Mouse (Mus musculus): Measurements from ENCODE around the gene Cox15. TPM values are rescaled to one million over a fixed set of nuclear protein-coding genes. Genes with fewer than 3 reads are reported as not detected.

Gene Cox15
- polyA plus RNA-seq, 1 experiment from 2014 or later, result 14.3 TPM

DNA sequence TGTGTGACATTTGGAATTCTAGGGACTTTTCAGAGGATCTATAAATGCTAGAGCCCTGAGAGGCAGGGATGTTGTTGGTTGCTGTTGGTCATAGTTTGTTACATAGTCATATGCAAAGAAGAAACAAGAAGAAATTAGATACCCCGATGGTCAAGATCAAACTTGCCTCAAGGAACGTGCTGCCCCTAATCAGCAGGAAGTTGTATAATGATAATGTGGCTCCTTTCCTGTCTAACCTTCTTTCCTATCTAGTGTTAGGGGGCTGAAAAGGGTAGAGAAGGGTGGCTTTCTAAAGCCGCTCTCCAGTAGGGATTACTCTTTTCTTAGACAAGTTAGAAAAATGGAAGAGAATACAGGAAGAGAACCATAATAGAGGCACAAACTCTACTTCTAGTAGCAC is 7.1 kb downstream of the Cox15 start:
- H3K27ac ChIP-seq, result no peak overlapping the region
- H3K4me3 ChIP-seq (ENCODE audit: inconsistent target), result no peak overlapping the region
- peaks cover 6% of the 10 kb centered on the region for H3K79me2 ChIP-seq (ENCODE audit: inconsistent target)
- peaks cover 64% of the 10 kb centered on the region for H3K36me3 ChIP-seq (ENCODE audit: inconsistent target)
- WGBS (ENCODE audit: missing documents), result 91% methylated on average over 3 of the region's 3 CpGs

DNA sequence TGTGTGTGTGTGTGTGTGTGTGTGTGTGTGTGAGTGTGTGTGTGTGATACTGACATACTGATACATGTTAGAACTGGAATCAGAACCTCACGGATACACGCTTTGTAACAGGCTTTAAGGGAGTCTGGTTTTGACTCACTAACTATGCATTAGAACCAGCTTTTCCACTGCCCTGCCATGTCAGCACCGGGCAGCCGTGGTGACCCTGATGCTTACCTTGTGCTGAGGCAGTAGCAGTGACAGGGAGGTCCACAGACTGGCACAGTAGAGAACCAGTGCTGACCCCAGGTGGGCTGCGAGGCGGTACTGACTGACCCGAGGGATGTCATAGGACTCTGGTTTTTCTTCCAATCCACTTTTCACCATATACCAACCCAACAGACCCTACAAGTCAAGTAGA is 9.4 kb downstream of the Cox15 start:
- WGBS (ENCODE audit: missing documents), result 99% methylated on average over 7 of the region's 7 CpGs
- Histone ChIP-seq H3K79me2 (ENCODE audit: inconsistent target) (no peaks in the 10 kb centered on the region), H3K27ac (no peak overlapping the region), H3K36me3 (ENCODE audit: inconsistent target) (peaks cover 78% of the 10 kb centered on the region), H3K4me3 (ENCODE audit: inconsistent target) (no peak overlapping the region)

DNA sequence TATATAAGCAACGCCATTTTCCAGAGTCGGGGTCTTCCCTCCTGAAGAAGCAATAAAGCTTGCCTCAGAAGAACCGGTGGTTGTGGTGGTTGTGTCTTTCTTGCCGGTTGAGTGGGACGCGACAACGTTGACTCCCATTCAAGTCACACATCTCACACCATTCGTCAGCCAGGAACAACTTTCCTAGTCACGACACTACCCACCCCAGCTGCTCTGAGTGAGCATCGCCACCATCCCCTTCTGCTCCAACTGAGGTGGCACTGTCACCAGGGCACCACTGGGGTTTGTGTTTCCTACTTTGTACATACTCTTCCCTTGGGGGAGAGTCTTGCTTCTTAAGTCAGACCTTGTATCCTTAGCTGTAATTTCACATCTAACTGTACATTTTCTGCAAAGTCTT is 14.4 kb downstream of the Cox15 start:
- H3K27ac ChIP-seq, result no peak overlapping the region
- WGBS (ENCODE audit: missing documents), result 97% methylated on average over 10 of the region's 10 CpGs

DNA sequence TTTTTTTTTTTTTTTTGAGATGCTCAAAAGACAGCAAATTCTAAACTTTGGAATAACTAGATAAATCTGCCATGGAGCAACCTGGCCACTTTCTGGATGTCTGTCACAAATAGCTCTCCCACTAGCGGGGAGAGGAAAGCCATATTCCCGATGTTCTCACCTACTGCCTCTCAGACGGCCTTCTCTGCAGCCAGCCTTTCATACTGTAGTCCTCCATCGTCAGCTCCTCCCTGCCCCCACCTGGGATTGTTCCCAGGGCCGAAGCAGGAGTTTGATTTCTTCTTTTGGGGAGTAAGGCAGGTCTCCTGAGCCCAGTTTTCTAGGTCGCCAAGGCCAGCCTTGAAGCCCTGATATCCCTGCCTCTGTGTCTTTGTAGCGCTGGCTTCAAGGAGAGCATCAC is 21.6 kb downstream of the Cox15 start:
- H3K79me2 ChIP-seq (ENCODE audit: inconsistent target), result no peaks in the 10 kb centered on the region
- H3K4me3 ChIP-seq (ENCODE audit: inconsistent target), result no peak overlapping the region
- no peak overlapping the region for H3K27ac ChIP-seq
- 92% methylated on average over 7 of the region's 7 CpGs for WGBS (ENCODE audit: missing documents)
- H3K36me3 ChIP-seq (ENCODE audit: inconsistent target), result peaks cover 54% of the 10 kb centered on the region

More for the DNA sequence above, 14.4 kb downstream of the Cox15 start:
- no peaks in the 10 kb centered on the region for H3K79me2 ChIP-seq (ENCODE audit: inconsistent target)
- H3K4me3 ChIP-seq (ENCODE audit: inconsistent target), result no peak overlapping the region
- H3K36me3 ChIP-seq (ENCODE audit: inconsistent target), result peaks cover 93% of the 10 kb centered on the region

DNA sequence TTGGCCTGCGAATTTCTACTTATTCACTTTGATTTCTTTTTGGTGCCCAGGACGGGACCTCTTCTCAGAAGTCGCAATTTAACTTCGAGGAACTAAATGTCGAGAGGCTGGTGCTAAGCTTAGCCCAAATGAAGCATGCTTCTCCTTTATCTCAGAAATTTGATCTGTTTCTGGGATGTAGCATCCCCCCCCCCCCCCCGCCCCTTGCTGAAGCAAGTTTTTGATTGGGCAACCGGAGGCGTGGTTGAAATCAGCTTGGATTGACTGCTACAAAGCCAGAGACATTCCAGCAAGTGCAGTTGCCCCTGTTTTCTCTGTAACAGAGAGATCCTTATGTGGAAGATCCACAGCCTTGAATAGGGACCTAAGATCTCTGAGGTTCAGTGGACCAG is 22.8 kb downstream of the Cox15 start:
- peaks cover 56% of the 10 kb centered on the region for H3K36me3 ChIP-seq (ENCODE audit: inconsistent target)

DNA sequence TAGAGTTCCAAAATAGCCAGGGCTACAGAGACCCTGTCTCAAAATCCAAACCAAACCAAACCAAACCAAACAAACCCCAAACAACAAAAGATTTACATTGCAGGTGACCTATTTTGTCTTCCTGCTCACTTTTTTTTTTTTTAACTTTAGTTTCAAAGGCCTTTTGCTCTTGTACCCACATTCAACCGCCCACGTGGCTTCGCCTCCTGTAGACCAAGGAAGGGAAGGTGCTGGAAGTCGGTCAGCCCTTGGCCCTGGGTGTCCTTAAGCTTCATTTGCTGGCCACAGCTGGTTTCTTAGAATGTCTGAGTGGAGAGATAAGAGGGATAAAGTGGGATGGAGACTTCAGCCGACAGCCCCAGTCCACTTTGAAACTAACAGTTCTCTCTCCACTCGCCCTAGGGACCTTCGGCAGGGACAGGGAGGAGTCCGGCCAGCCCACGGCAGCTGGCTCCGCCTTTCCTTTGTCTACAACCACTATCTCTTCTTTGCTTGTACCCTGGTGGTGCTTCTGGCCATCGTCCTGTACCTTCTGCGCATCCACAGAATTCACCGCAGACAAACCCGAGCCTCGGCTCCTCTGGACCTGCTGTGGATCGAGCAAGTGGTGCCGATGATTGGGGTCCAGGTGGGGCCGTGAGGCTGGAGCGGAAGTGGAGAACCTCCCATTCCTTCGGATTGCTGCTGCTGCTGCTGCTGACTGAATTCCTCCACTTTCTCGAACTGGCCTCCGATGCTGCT is 23.3 kb downstream of the Cox15 start:
- no peak overlapping the region for H3K4me3 ChIP-seq (ENCODE audit: inconsistent target)
- no peaks in the 10 kb centered on the region for H3K79me2 ChIP-seq (ENCODE audit: inconsistent target)
- WGBS (ENCODE audit: missing documents), result 92% methylated on average over 22 of the region's 22 CpGs
- H3K27ac ChIP-seq, result no peak overlapping the region
- H3K36me3 ChIP-seq (ENCODE audit: inconsistent target), result peaks cover 55% of the 10 kb centered on the region

More for the DNA sequence above, 22.8 kb downstream of the Cox15 start:
- no peaks in the 10 kb centered on the region for H3K79me2 ChIP-seq (ENCODE audit: inconsistent target)
- no peak overlapping the region for H3K4me3 ChIP-seq (ENCODE audit: inconsistent target)
- 85% methylated on average over 5 of the region's 8 CpGs for WGBS (ENCODE audit: missing documents)
- no peak overlapping the region for H3K27ac ChIP-seq

DNA sequence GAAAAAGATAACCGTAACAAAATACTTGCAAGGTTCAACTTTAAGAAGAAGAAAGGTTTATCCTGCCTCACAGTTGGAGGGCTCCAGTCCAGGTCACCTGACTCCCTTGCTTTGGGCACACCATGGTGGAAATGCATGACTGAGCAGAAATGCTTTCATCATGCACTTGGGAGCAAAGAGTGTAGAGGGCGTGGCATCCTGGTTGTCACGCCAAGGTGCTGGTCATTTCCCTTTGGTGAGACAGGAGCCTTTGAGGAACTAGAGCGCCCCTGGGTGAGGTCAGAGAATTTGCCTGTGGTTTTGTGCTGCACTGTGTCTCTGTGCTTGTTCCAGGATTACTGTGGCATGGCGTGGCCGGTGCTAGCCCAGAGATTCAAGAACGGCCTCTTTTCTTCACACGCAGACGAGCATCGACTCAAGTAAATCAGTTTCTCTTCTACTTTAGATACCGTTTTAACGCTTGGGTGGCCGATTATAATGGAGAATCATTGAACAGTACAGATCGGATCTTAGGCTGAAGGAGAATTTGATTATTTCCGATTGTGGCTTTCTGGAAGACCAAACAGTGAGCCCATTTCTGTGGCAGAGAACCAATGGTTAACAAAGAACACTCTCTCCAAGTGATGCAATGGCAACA is 26.2 kb downstream of the Cox15 start:
- H3K27ac ChIP-seq, result no peak overlapping the region
- 81% methylated on average over 14 of the region's 15 CpGs for WGBS (ENCODE audit: missing documents)

DNA sequence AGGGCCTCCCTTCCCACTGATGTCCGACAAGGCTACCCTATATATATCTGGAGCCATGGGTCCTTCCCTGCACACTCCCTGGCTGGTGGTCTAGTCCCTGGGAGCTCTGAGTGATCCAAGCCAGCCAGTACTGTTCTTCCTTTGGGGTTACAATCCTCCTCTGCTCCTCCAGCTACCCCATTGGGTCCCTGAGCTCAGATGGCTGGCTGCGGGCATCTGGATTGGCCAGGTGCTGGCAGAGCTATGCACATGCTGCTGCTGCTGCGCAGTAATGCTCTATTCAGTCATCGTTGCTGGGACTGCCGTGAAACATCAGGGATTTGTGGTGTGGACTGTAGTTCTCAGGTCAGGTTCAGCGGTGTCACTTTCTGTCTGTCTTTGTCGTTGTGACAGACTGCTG is 28.0 kb downstream of the Cox15 start:
- Histone ChIP-seq H3K27ac (no peak overlapping the region), H3K79me2 (ENCODE audit: inconsistent target) (no peaks in the 10 kb centered on the region), H3K4me3 (ENCODE audit: inconsistent target) (no peak overlapping the region), H3K36me3 (ENCODE audit: inconsistent target) (peaks cover 76% of the 10 kb centered on the region)
- 97% methylated on average over 7 of the region's 7 CpGs for WGBS (ENCODE audit: missing documents)

More for the DNA sequence above, 26.2 kb downstream of the Cox15 start:
- no peaks in the 10 kb centered on the region for H3K79me2 ChIP-seq (ENCODE audit: inconsistent target)
- H3K4me3 ChIP-seq (ENCODE audit: inconsistent target), result no peak overlapping the region
- peaks cover 64% of the 10 kb centered on the region for H3K36me3 ChIP-seq (ENCODE audit: inconsistent target)

DNA sequence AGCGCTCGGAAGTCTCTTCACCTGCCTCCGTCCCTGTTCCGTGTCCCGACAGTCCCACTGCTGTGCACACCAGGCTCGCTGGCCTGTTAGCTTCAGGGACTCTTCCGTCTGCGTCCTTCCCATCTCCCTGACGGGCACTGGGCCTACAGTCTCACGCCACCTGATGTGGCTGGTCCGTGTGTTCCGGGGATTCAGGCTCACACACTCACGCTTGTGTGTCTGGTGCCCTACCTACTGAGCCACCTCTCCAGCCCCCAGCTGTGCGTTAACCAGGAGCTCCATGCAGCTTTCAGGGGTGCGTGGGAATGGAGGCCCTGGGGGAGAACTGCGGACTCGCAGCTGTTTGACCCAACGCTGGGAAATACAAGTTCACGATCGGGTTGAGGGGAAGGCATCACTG is 28.6 kb downstream of the Cox15 start:
- WGBS (ENCODE audit: missing documents), result 98% methylated on average over 18 of the region's 20 CpGs
- Histone ChIP-seq H3K79me2 (ENCODE audit: inconsistent target) (no peaks in the 10 kb centered on the region), H3K36me3 (ENCODE audit: inconsistent target) (peaks cover 72% of the 10 kb centered on the region), H3K4me3 (ENCODE audit: inconsistent target) (no peak overlapping the region), H3K27ac (no peak overlapping the region)

DNA sequence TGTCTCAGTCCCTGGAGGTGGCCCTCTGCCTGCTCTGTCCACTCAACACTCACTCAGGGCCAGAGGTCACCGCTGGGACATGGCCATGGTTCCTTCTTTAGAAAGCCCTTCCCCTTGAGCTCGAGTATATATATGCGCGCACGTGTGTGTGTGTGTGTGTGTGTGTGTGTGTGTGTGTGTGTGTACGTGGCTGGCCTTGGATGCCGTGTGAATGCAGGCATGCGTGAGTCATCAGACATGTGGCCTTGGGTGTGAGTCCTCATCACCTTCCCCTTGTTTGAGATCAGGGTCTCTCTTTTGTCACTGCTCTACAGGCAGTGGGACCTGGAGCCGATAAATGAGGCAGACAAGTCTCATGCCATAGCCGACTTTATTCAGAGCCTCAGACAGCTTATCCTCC is 29.3 kb downstream of the Cox15 start:
- Histone ChIP-seq H3K79me2 (ENCODE audit: inconsistent target) (no peaks in the 10 kb centered on the region), H3K27ac (0 out of 2 replicates have a peak overlapping the region, but pooled peaks have one; percentile 1), H3K4me3 (ENCODE audit: inconsistent target) (no peak overlapping the region), H3K36me3 (ENCODE audit: inconsistent target) (peaks cover 72% of the 10 kb centered on the region)
- 79% methylated on average over 9 of the region's 10 CpGs for WGBS (ENCODE audit: missing documents)

DNA sequence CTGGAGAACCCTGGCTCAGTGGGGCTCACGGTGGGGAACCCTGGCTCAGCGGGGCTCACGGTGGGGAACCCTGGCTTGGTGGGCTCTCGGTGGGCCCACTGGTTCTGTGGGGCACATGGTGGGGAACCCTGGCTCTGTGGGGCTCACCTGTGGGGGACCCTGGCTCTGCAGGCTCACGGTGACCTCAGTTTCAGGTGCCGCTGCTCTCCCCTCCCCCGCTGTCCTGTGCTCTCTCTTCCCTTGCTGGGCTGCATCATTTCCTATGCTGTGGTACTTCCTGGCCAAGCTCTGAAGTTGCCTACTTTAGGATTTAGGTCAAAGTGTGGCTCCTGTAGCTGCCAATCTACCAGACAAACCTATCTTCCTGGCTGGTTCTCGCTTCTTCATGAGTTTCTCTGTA is 29.9 kb downstream of the Cox15 start:
- Histone ChIP-seq H3K36me3 (ENCODE audit: inconsistent target) (peaks cover 72% of the 10 kb centered on the region), H3K27ac (0 out of 2 replicates have a peak overlapping the region, but pooled peaks have one; percentile 1), H3K4me3 (ENCODE audit: inconsistent target) (no peak overlapping the region), H3K79me2 (ENCODE audit: inconsistent target) (no peaks in the 10 kb centered on the region)
- 41% methylated on average over 8 of the region's 8 CpGs for WGBS (ENCODE audit: missing documents)

DNA sequence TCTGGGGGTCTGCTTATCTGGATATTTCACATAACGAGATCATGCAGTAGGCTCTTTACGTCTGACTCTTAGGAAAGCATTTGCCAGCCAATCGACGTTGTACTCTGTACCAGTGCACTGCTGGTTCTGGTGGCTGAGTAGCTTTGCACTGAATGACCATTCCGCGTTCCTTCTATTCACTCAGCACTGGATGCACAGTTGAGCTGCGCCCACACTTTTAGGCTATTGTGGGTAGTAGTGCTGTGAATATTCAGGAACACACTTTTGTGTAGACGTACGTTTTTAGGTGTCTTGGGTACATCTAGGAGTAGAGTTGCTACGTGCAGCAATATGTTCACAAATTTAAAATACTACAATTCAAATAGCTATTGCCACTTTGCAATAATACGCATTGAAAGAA is 32.7 kb downstream of the Cox15 start:
- no peak overlapping the region for H3K4me3 ChIP-seq (ENCODE audit: inconsistent target)
- H3K79me2 ChIP-seq (ENCODE audit: inconsistent target), result no peaks in the 10 kb centered on the region
- no peak overlapping the region for H3K27ac ChIP-seq
- WGBS (ENCODE audit: missing documents), result 96% methylated on average over 11 of the region's 11 CpGs
- H3K36me3 ChIP-seq (ENCODE audit: inconsistent target), result peaks cover 59% of the 10 kb centered on the region

DNA sequence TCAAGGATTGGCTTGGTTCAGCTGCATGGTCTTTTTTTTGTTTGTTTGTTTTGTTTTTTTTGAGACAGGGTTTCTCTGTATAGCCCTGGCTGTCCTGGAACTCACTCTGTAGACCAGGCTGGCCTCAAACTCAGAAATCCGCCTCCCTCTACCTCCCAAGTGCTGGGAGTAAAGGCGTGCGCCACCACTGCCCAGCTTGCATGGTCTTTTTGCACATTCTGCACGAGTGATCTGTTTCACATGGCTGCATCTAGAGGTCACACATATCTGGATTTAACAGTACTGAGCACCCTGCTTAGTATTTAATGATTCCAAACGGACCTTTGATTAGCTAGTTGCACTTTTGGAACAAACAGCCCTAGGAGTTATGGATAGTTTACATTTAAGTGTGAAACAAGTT is 40.8 kb downstream of the Cox15 start:
- H3K79me2 ChIP-seq (ENCODE audit: inconsistent target), result no peaks in the 10 kb centered on the region
- H3K27ac ChIP-seq, result no peak overlapping the region
- 86% methylated on average over 5 of the region's 5 CpGs for WGBS (ENCODE audit: missing documents)
- H3K4me3 ChIP-seq (ENCODE audit: inconsistent target), result no peak overlapping the region
- peaks cover 2% of the 10 kb centered on the region; the same call in 1 of the 2 replicates for H3K36me3 ChIP-seq (ENCODE audit: inconsistent target)

DNA sequence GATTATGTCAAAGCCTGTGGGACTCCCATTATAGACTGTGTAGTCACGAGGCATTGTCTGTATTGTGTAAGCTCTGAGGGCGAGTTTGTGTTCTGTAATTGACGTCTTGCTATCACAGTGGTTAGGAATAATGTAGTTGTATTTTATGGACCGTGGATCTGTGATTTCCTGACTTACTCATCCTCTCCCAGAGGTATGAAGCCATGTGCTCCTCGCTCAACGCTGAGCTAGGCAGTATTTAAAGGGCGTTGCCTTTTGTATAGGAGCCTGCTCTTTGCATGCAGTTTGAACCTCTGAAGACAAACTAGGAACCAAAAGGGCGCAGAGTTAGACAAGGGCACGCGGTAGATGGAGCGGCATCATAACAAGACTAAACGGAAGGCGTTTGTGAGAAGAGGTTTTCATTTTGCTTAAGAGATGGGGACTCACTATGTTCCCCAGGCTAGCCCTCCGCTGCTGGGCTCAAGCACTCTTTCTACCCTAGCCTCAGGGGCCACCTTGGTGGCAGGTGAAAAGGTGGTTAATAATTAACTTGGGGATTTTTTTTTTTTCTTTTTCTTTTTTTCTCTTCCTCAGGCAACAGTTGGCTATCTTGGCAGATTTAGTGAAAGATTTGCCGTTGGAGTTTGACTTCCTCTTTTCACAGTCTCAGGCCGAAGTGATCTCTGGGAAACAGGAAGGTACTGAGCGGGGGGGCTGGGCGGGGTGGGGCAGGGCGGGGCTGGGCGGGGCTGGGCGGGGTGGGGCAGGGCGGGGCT is 41.5 kb downstream of the Cox15 start:
- H3K4me3 ChIP-seq (ENCODE audit: inconsistent target), result peak overlapping the region; percentile 22; the same call in 1 of the 2 replicates
- H3K36me3 ChIP-seq (ENCODE audit: inconsistent target), result peaks cover 7% of the 10 kb centered on the region
- WGBS (ENCODE audit: missing documents), result 3% methylated on average over 22 of the region's 22 CpGs
- H3K79me2 ChIP-seq (ENCODE audit: inconsistent target), result no peaks in the 10 kb centered on the region
- H3K27ac ChIP-seq, result peak overlapping the region; percentile 100

DNA sequence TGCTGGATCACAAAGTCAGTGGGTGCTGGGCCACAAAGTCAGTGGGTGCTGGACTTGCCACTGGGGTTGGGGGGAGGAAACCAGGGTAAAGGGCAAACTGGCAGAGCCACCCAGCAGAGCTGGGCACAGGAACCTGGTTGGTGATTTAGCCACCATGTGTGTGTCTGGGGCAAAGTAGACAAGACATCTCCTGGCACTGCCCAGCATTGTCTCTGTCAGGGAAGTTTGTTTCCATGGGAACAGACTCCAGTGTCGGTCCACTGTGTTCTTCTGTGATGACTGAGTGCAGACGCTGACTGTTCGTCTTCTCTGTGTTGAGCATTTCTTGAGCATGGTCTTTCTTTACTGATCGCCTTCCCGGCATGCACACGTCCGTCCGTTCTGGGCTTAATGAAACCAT is 43.5 kb downstream of the Cox15 start:
- H3K79me2 ChIP-seq (ENCODE audit: inconsistent target), result no peaks in the 10 kb centered on the region
- H3K4me3 ChIP-seq (ENCODE audit: inconsistent target), result no peak overlapping the region
- peak overlapping the region; percentile 100 for H3K27ac ChIP-seq
- WGBS (ENCODE audit: missing documents), result 95% methylated on average over 8 of the region's 8 CpGs
- H3K36me3 ChIP-seq (ENCODE audit: inconsistent target), result peaks cover 26% of the 10 kb centered on the region
